Mouse (Mus musculus) stomach, postnatal 0 days (tissue): ENCODE data around the gene Scn3b.

Experiments used
- CTCF ChIP-seq: IDR thresholded peaks from 2 replicates; pipeline ENCODE4 v1.5.1; 2016; ENCODE audit warnings: antibody characterized with exemption, low read depth, mild to moderate bottlenecking, moderate library complexity
- EP300 ChIP-seq: optimal IDR thresholded peaks from 2 replicates; pipeline ENCODE3; 2016; ENCODE audit warnings: antibody characterized with exemption

- no peak for TF ChIP-seq EP300
- no peak for TF ChIP-seq CTCF
Observed at GRCm38 (mm10) chr9:40317735-40318134, 48.7 kb downstream of the Scn3b start.
